Mouse (Mus musculus): ENCODE measurements around the gene Cep295nl.
"Not testable (repeated sequence)": the region's sequence is repeated elsewhere in the genome, so short reads cannot be mapped to it uniquely, and the experiment has no call there.

The Cep295nl gene

DNA sequence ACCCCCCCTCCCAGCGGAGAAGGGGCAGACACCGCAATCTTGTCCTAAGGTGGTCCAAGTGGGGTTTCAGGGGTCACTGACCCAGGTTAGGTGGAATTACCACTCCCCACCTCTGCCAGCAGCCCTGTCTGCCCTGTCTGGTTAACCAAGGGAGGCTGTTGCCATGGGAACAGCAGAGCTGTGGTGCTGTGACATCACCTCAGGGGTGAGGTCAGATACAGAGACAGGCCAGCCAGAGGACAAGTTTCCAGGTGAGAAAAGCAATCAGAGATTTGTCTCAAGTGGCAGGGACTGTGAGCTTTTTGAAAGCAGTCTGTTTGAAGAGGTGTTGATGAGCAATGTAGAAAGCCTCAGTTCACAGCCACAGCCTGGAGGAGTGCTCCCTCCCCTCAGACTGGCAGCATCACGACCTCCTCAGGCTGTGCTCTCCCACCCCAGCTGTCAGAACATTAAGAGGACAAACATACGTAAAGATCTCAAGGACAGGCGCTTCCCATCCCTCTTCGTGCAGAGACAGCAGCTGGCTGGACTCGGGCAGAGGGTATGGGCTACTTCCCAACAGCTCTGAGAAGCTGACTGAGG, at the start of gene Cep295nl:
TSS of gene Cep295nl (minus strand) at position 101 of the 582 bp plus-strand sequence.
- DNase-seq (ENCODE audit: low spot score in 2 of 2): no peak

GRCm38 (mm10) chr11:118387816-118388215, 45.5 kb upstream of the Cep295nl start:
- DNase-seq (ENCODE audit: low spot score in 2 of 2): not testable (repeated sequence)

- peak; percentile 73 to 91 for DNase-seq (ENCODE audit: low spot score in 2 of 2)
These were observed 37.1 kb upstream of the Cep295nl start for GRCm38 (mm10) chr11:118379251-118380009.

DNA sequence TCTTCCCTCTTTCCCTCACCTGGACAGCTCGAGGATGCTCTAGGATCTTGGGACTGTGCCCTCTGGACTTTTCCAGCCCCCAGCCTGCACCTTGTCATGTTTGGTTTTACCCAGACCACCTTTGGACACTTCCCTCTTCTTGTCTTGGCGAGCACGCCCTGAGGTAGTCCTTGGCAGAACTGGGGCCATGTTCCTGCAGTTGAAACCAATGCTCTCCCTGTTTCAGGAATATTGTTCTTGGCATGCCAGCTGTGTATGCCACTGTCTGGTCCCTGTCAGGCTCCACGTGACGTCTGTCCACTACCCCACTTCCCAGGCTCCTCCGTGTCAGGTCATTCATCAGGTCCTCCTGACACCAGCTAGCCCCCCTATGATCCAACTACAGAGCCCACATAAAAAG, 36.4 kb upstream of the Cep295nl start:
- DNase-seq (ENCODE audit: low spot score in 2 of 2): peak in 1 of 2 experiments; percentile 53

- DNase-seq (ENCODE audit: low spot score in 2 of 2): not testable (repeated sequence)
These were observed 34.0 kb upstream of the Cep295nl start for GRCm38 (mm10) chr11:118376323-118376722.

- no peak for DNase-seq (ENCODE audit: low spot score in 2 of 2)
These were observed 33.6 kb upstream of the Cep295nl start for GRCm38 (mm10) chr11:118375881-118376280.

DNA sequence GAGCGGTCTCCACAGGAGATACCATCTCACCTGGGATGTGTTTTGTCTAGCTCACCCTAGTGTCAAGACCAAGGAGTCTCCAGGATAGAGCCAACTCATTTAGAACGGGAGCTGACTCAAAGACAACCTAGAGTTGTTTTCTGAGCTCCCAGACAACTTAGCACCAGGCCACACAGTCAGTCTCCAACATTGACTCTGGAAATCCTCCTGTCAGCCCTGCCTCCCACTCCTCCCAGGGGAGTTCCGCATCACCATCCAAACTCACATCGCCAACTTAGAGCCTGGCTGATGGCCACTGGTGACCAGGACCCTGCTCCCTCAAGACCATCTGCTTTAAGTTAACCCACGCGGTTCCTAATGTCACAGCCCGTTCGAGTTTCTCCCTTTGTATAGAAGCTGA, 33.2 kb upstream of the Cep295nl start:
- no peak for DNase-seq (ENCODE audit: low spot score in 2 of 2)

DNA sequence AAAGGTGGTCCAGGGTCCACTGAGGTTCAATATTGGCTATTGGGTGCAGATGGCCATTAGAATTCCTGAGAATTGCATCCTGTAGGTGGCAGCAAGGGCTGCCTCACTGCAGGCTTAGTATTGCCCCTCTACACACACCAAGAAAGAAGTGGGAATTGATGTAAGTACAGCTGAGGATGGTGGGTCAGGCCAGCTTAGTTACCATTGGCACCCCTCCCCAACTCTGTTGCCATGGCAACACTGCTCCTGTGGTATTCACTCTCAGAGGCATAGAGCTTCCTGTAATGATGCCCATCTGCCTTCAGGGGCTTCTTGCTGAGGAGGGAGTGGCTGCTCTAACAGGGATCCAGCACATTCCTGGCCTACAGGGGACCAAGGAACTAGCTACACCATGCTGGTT, 32.7 kb upstream of the Cep295nl start:
- no peak for DNase-seq (ENCODE audit: low spot score in 2 of 2)

- no peak for DNase-seq (ENCODE audit: low spot score in 2 of 2)
These were observed 32.2 kb upstream of the Cep295nl start for GRCm38 (mm10) chr11:118374506-118374905.

DNA sequence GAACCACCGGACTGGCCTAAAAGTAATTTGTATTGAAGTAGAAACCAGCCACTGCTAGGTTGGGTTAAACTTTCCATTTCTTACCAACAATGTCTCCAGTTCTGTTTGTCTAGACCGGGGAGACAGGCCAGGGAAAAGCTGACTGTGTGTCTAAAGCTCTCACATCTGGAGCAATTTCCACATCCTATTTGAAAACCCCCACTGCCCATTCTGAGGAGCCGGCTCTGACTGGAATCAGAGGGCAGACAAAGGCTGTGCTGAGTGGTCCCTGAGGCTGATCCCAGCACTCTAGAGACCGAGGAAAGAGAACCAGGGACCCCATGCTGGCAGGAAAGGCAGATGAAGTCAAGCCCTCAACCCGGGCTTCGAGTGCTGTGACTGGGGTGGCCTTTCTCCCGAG, 30.3 kb upstream of the Cep295nl start:
- no peak for DNase-seq (ENCODE audit: low spot score in 2 of 2)

GRCm38 (mm10) chr11:118371876-118372275, 29.6 kb upstream of the Cep295nl start:
- DNase-seq (ENCODE audit: low spot score in 2 of 2): no peak

DNA sequence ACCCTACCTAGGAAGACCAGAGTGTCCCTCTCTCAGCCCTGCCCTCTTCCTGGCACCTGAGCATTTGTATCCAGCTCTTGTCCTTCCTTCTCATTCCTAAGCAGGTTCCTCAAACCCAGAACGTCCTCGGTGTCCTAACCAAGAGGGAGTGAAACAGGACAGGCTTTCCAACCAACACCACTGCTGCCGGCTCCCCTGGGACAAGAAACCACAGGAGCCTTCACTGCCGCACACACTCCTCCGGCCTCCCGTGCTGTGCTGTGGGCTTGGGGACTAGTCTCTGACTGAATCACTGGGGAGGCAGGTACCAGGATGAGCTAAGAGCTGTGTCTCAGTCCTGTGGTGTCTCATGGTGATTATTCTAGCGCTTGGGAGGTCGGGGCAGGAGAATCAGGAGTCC, 27.4 kb upstream of the Cep295nl start:
- no peak for DNase-seq (ENCODE audit: low spot score in 2 of 2)

DNA sequence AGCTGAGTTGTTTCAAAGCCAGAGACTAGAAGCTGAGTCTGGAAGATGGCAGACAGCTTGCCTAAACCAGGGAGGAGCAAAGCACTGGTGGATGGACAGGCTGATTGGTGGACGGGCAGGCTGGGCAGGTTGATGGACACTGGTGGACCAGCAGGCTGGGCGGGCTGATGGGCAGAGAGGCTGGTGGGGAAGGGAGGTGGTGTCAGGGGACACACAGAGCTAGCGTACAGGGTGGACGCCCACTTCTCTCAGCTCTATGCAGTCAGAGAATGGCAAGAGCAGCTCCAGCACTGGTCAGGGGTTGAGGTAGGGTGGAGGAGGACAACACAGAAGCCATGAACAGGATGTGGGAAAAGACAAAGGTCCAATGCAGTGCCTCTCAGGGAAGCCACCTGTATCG, 27.0 kb upstream of the Cep295nl start:
- no peak for DNase-seq (ENCODE audit: low spot score in 2 of 2)

- DNase-seq (ENCODE audit: low spot score in 2 of 2): no peak
These were observed 26.0 kb upstream of the Cep295nl start for GRCm38 (mm10) chr11:118368330-118368729.

DNA sequence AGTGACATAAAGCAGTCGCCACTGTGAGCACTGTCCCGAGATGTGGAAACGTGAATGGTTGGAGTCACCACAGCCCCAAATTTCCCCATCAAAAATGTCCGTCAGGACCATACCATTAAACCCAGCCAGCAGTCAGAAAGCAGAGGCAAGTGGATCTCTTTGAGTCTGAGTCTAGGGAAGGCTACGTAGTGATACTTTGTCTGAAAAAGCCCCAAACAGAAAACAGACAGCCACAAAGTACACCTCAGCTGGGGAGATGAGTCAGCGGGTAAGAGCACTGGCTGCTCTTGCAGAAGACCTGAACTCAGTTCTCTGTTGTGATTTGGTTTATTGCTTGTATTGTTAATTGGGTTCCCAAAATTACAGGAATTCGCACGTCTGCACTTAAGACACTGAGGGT, 24.3 kb upstream of the Cep295nl start:
- no peak for DNase-seq (ENCODE audit: low spot score in 2 of 2)

- no peak for DNase-seq (ENCODE audit: low spot score in 2 of 2)
These were observed 23.8 kb upstream of the Cep295nl start for GRCm38 (mm10) chr11:118366108-118366507.

DNA sequence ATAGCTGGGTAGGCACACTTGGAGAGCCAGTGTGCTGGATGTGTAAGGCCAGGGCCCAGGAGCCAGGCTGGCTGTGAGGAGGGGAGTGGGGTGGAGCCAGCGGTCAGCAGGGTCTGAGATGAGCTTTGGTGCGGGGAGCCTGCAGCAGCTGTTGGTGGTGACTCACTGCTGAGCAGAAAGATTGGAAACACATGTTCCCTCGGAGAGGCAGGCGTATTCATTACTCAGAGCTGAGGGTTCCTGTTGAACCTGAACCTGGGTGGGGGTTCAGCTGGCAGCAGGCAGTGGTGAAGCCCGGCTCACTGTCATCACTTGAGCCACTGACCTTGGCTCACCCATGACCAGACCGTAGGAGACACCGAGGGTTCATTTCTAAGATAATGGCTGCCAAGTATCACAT, 22.9 kb upstream of the Cep295nl start:
- DNase-seq (ENCODE audit: low spot score in 2 of 2): no peak

- no peak for DNase-seq (ENCODE audit: low spot score in 2 of 2)
These were observed 21.7 kb upstream of the Cep295nl start for GRCm38 (mm10) chr11:118364021-118364420.

DNA sequence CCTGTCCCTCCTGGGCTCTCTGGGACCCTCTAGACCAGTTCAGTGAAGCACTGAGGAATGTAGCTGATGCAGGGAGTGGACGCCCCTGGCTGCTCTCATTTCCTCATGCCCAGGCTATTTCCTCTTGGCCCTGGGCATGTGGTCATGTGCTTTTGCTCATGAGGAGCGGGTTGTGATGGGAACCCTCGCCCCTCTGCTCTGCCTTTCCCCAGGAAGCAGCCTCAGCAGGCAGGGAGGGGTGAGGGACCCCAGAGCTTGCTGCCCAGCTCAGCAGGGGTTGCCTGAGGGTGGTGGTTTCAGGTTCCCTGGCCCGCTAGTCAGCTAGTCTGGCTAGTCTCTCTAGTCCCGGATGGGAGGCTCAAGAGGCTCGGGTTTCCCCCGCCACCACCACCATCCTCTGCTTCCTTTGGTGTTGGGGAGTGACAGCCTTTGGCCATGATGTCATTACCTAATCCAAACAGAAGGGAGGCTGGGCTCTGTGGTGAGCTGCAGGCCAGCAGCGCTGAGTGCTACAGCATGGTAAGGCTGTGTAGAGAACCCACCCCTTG, 20.7 kb upstream of the Cep295nl start:
- DNase-seq (ENCODE audit: low spot score in 2 of 2): no peak

DNA sequence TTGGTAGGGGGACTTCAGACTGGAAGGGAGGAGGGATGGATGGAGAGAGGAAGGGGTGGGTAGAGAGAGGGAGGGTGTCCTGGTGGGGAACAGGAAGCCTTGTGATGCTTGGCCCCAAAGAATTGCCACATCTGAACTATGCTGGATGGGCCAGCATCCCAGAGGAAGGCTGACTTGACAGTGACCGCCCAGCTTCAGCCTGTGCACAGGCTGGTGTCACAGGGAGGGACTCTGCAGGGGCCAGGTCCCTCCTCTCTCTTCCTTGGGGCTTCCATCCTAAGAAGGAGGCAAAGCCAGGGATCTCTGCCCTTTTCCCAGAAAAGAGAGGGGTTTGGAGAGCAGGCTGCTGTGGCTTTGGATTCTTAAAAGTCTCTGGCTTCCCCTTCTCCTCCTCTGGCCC, 20.2 kb upstream of the Cep295nl start:
- no peak for DNase-seq (ENCODE audit: low spot score in 2 of 2)

DNA sequence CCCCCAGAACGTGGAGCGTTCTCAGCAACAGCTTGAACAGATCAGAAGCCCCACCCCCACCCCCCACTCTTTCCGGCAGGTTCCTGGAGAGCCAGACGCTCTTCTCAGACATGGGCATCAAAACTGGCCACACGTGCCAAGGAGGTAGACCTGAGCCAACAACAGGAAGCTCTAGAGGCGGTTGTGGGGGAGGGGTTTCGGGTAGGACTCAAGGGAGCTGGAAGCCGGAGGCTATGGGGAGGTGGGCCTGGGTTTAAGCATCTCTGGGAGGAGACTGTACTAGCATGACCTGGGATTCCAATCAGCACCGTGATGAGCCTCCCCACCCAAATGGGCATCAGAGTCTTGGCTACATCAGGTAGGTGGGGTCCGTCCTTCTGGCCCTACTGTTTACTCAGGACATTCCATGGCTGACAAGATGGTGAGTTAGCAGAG, 18.6 kb upstream of the Cep295nl start:
- DNase-seq (ENCODE audit: low spot score in 2 of 2): no peak

DNA sequence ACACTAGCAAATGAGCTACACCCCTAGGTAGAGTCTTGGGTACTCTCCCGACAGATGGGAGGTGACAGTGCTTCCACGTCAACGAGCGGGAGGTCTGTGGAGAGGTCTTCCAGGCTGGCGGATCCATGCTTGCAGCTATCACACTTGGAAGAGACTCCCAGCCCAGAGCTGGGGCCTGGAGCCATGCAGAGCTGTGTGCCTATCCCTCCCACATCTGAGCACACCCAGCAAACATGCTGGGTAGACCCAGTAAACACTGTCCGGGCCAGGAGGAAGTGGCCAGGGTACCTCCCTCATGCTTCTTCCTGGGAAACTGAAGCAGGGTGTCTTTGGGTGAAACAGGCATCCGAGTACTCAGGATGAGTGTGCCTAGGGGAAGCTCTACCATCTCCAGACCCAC, 18.2 kb upstream of the Cep295nl start:
- DNase-seq (ENCODE audit: low spot score in 2 of 2): no peak

DNA sequence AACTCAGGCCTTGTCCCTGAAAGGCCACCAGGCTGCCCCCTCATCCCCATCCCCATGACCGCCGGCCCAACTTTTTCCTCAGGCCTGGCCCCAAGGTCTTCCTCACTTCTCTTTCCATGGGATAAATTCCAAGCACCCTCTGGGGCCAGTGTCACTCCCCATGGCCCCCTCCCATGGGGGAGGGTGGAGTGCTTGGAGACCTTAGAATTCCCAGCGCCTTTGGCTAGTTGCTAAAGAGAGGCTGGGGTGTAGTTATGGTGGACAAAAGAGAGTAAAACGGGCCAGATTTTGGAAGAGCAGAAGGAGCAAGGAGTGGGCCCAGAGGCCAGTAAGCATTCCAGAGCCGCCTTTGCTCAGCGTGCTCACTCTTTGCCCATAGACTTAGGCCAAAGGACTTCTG, 13.3 kb upstream of the Cep295nl start, which contains the start of gene Timp2:
TSS of gene Timp2 (minus strand) at position 101 of the 400 bp plus-strand sequence.
- DNase-seq (ENCODE audit: low spot score in 2 of 2): no peak

All from spleen, postnatal 4 days (tissue).